Mouse (Mus musculus): ENCODE results near the gene Golt1a. TPM values are rescaled to one million over a fixed set of nuclear protein-coding genes. Genes with fewer than 3 reads are reported as not detected.

Gene Golt1a
- polyA plus RNA-seq, 1 experiment from 2014 or later = not detected

GRCm38 (mm10) chr1:133278946-133279631 is 30.5 kb upstream of the Golt1a start:
- Histone ChIP-seq H3K9me3 (no peaks in the 10 kb centered on the region), H3K27ac (replicated peaks) (0 out of 2 replicates have a peak overlapping the region, but pooled peaks have one; percentile 1), H3K36me3 (replicated peaks) (peaks cover 2% of the 10 kb centered on the region), H3K27me3 (replicated peaks; ENCODE audit: low read depth, poor library complexity, severe bottlenecking) (peaks cover 14% of the 10 kb centered on the region), H3K4me1 (peaks cover 27% of the 10 kb centered on the region), H3K4me3 (no peak overlapping the region)
- WGBS = 75% methylated on average over 15 of the region's 15 CpGs
- DNase-seq (ENCODE audit: low spot score) = no peak

GRCm38 (mm10) chr1:133279632-133280093 is 29.9 kb upstream of the Golt1a start:
- H3K9me3 ChIP-seq = no peaks in the 10 kb centered on the region
- no peak overlapping the region for H3K4me3 ChIP-seq
- DNase-seq (ENCODE audit: low spot score) = no peak
- WGBS = 90% methylated on average over 11 of the region's 11 CpGs
- no peak overlapping the region for H3K27ac ChIP-seq (replicated peaks)
- H3K36me3 ChIP-seq (replicated peaks) = no peaks in the 10 kb centered on the region
- peaks cover 27% of the 10 kb centered on the region for H3K4me1 ChIP-seq
- H3K27me3 ChIP-seq (replicated peaks; ENCODE audit: low read depth, poor library complexity, severe bottlenecking) = peaks cover 10% of the 10 kb centered on the region

- no peaks in the 10 kb centered on the region for H3K36me3 ChIP-seq (replicated peaks)
- WGBS = 90% methylated on average over 2 of the region's 2 CpGs
- H3K27me3 ChIP-seq (replicated peaks; ENCODE audit: low read depth, poor library complexity, severe bottlenecking) = 0 out of 2 replicates have a peak, but pooled peaks cover 3% of the 10 kb centered on the region
- H3K27ac ChIP-seq (replicated peaks) = no peak overlapping the region
- DNase-seq (ENCODE audit: low spot score) = no peak
- no peak overlapping the region for H3K4me3 ChIP-seq
- H3K4me1 ChIP-seq = peaks cover 27% of the 10 kb centered on the region
- H3K9me3 ChIP-seq = no peaks in the 10 kb centered on the region
These were observed 29.1 kb upstream of the Golt1a start for GRCm38 (mm10) chr1:133280537-133280936.

- H3K4me3 ChIP-seq = no peak overlapping the region
- no peak for DNase-seq (ENCODE audit: low spot score)
- H3K9me3 ChIP-seq = no peaks in the 10 kb centered on the region
- H3K36me3 ChIP-seq (replicated peaks) = peaks cover 6% of the 10 kb centered on the region; the same call in 1 of the 2 replicates
- no peaks in the 10 kb centered on the region for H3K27me3 ChIP-seq (replicated peaks; ENCODE audit: low read depth, poor library complexity, severe bottlenecking)
- H3K4me1 ChIP-seq = peaks cover 5% of the 10 kb centered on the region
- WGBS = 82% methylated on average over 7 of the region's 7 CpGs
- H3K27ac ChIP-seq (replicated peaks) = no peak overlapping the region
These were observed 23.7 kb upstream of the Golt1a start for GRCm38 (mm10) chr1:133285907-133286306.

- peaks cover 4% of the 10 kb centered on the region for H3K4me1 ChIP-seq
- WGBS = 87% methylated on average over 4 of the region's 4 CpGs
- no peak for DNase-seq (ENCODE audit: low spot score)
- H3K4me3 ChIP-seq = no peak overlapping the region
- no peak overlapping the region for H3K27ac ChIP-seq (replicated peaks)
- H3K9me3 ChIP-seq = no peaks in the 10 kb centered on the region
- no peaks in the 10 kb centered on the region for H3K27me3 ChIP-seq (replicated peaks; ENCODE audit: low read depth, poor library complexity, severe bottlenecking)
- peaks cover 6% of the 10 kb centered on the region; the same call in 1 of the 2 replicates for H3K36me3 ChIP-seq (replicated peaks)
These were observed 22.5 kb upstream of the Golt1a start for GRCm38 (mm10) chr1:133287051-133287450.

GRCm38 (mm10) chr1:133287880-133288279 is 21.7 kb upstream of the Golt1a start:
- H3K27me3 ChIP-seq (replicated peaks; ENCODE audit: low read depth, poor library complexity, severe bottlenecking) = no peaks in the 10 kb centered on the region
- H3K36me3 ChIP-seq (replicated peaks) = peaks cover 6% of the 10 kb centered on the region; the same call in 1 of the 2 replicates
- H3K9me3 ChIP-seq = no peaks in the 10 kb centered on the region
- no peaks in the 10 kb centered on the region for H3K4me1 ChIP-seq
- no peak overlapping the region for H3K27ac ChIP-seq (replicated peaks)
- no peak for DNase-seq (ENCODE audit: low spot score)
- 92% methylated on average over 12 of the region's 12 CpGs for WGBS
- H3K4me3 ChIP-seq = no peak overlapping the region

- no peak for DNase-seq (ENCODE audit: low spot score)
- H3K9me3 ChIP-seq = no peaks in the 10 kb centered on the region
- peaks cover 29% of the 10 kb centered on the region for H3K4me1 ChIP-seq
- no peak overlapping the region for H3K4me3 ChIP-seq
- peaks cover 6% of the 10 kb centered on the region; the same call in 1 of the 2 replicates for H3K36me3 ChIP-seq (replicated peaks)
- H3K27me3 ChIP-seq (replicated peaks; ENCODE audit: low read depth, poor library complexity, severe bottlenecking) = peaks cover 11% of the 10 kb centered on the region; the same call in 1 of the 2 replicates
- H3K27ac ChIP-seq (replicated peaks) = no peak overlapping the region
- WGBS = 87% methylated on average over 6 of the region's 6 CpGs
These were observed 17.7 kb upstream of the Golt1a start for GRCm38 (mm10) chr1:133291888-133292287.

GRCm38 (mm10) chr1:133292608-133293007 is 17.0 kb upstream of the Golt1a start:
- DNase-seq (ENCODE audit: low spot score) = no peak
- Histone ChIP-seq H3K4me3 (no peak overlapping the region), H3K36me3 (replicated peaks) (peaks cover 3% of the 10 kb centered on the region; the same call in 1 of the 2 replicates), H3K27ac (replicated peaks) (no peak overlapping the region), H3K9me3 (no peaks in the 10 kb centered on the region), H3K27me3 (replicated peaks; ENCODE audit: low read depth, poor library complexity, severe bottlenecking) (peaks cover 17% of the 10 kb centered on the region), H3K4me1 (peaks cover 29% of the 10 kb centered on the region)

GRCm38 (mm10) chr1:133296376-133296775 is 13.2 kb upstream of the Golt1a start:
- no peak for DNase-seq (ENCODE audit: low spot score)
- Histone ChIP-seq H3K4me3 (no peak overlapping the region), H3K9me3 (no peaks in the 10 kb centered on the region), H3K27me3 (replicated peaks; ENCODE audit: low read depth, poor library complexity, severe bottlenecking) (peaks cover 54% of the 10 kb centered on the region), H3K27ac (replicated peaks) (no peak overlapping the region), H3K36me3 (replicated peaks) (no peaks in the 10 kb centered on the region), H3K4me1 (peaks cover 44% of the 10 kb centered on the region)
- 89% methylated on average over 9 of the region's 9 CpGs for WGBS

- DNase-seq (ENCODE audit: low spot score) = no peak
- WGBS = 37% methylated on average over 14 of the region's 14 CpGs
- no peak overlapping the region for H3K27ac ChIP-seq (replicated peaks)
- H3K4me1 ChIP-seq = peaks cover 42% of the 10 kb centered on the region
- H3K27me3 ChIP-seq (replicated peaks; ENCODE audit: low read depth, poor library complexity, severe bottlenecking) = peaks cover 56% of the 10 kb centered on the region
- no peak overlapping the region for H3K4me3 ChIP-seq
- H3K36me3 ChIP-seq (replicated peaks) = no peaks in the 10 kb centered on the region
- no peaks in the 10 kb centered on the region for H3K9me3 ChIP-seq
These were observed 10.8 kb upstream of the Golt1a start for GRCm38 (mm10) chr1:133298816-133299215.

- Histone ChIP-seq H3K36me3 (replicated peaks) (no peaks in the 10 kb centered on the region), H3K27me3 (replicated peaks; ENCODE audit: low read depth, poor library complexity, severe bottlenecking) (peaks cover 44% of the 10 kb centered on the region), H3K4me3 (no peak overlapping the region), H3K27ac (replicated peaks) (no peak overlapping the region), H3K9me3 (no peaks in the 10 kb centered on the region), H3K4me1 (peaks cover 15% of the 10 kb centered on the region)
- no peak for DNase-seq (ENCODE audit: low spot score)
- WGBS = 68% methylated on average over 3 of the region's 3 CpGs
These were observed 7.1 kb upstream of the Golt1a start for GRCm38 (mm10) chr1:133302540-133302939.

- Histone ChIP-seq H3K9me3 (no peaks in the 10 kb centered on the region), H3K4me3 (no peak overlapping the region), H3K27me3 (replicated peaks; ENCODE audit: low read depth, poor library complexity, severe bottlenecking) (peaks cover 16% of the 10 kb centered on the region), H3K27ac (replicated peaks) (no peak overlapping the region), H3K36me3 (replicated peaks) (no peaks in the 10 kb centered on the region), H3K4me1 (peaks cover 7% of the 10 kb centered on the region; the same call in 1 of the 2 replicates)
- WGBS = 12% methylated on average over 4 of the region's 4 CpGs
- peak; percentile 84 for DNase-seq (ENCODE audit: low spot score)
These were observed 2.8 kb upstream of the Golt1a start for GRCm38 (mm10) chr1:133306842-133307241.

- 16% methylated on average over 6 of the region's 6 CpGs for WGBS
- Histone ChIP-seq H3K9me3 (no peaks in the 10 kb centered on the region), H3K4me1 (peaks cover 12% of the 10 kb centered on the region), H3K4me3 (no peak overlapping the region), H3K27ac (replicated peaks) (no peak overlapping the region), H3K36me3 (replicated peaks) (no peaks in the 10 kb centered on the region), H3K27me3 (replicated peaks; ENCODE audit: low read depth, poor library complexity, severe bottlenecking) (peaks cover 15% of the 10 kb centered on the region)
- DNase-seq (ENCODE audit: low spot score) = peak; percentile 60
These were observed 2.3 kb upstream of the Golt1a start for GRCm38 (mm10) chr1:133307318-133307717.
